Mouse (Mus musculus) C2C12 (cell line): ENCODE measurements around the gene Ppm1e.

Source experiments
- CTCF ChIP-seq: IDR thresholded peaks from one replicate; pipeline ENCODE4 v1.5.1; 2011; ENCODE audit not compliant: control insufficient read depth, insufficient read depth, insufficient read length
- USF1 ChIP-seq: IDR thresholded peaks from one replicate; pipeline ENCODE4 v1.6.1; 2011; ENCODE audit warnings: low read depth, mild to moderate bottlenecking, control low read depth, moderate library complexity

GRCm38 (mm10) chr11:87270958-87271357, 87.9 kb downstream of the Ppm1e start:
- TF ChIP-seq CTCF, result no peak
- TF ChIP-seq USF1, result no peak
